Mouse (Mus musculus) lung, postnatal 0 days (tissue): ENCODE results near the gene Cmss1. TPM values are rescaled to one million over a fixed set of nuclear protein-coding genes. Genes with fewer than 3 reads are reported as not detected.

ENCODE experiments used
- ATAC-seq: fragments of 200-750 bp; cut with Nextera tagmentation; 2 replicates; pipeline ENCODE4 v1.8.0; 2017; ENCODE audit warnings: moderate library complexity
- DNase-seq: peaks from one replicate; pipeline ENCODE4 v3.0.0-alpha.2; 2016; ENCODE audit warnings: low spot score
- H3K27ac ChIP-seq: fragments of 300-500 bp; sonication (generic); 2 replicates; pipeline ENCODE4 v1.5.1; 2014; ENCODE audit warnings: antibody characterized with exemption, mild to moderate bottlenecking, low read length, mixed read lengths
- H3K27me3 ChIP-seq: fragments of 300-500 bp; sonication (generic); replicated peaks from 2 replicates; pipeline ENCODE4 v1.6.1; 2014; ENCODE audit warnings: low read length, mixed read lengths; ENCODE audit not compliant: insufficient read depth
- H3K36me3 ChIP-seq: fragments of 300-500 bp; sonication (generic); 2 replicates; pipeline ENCODE4 v1.6.1; 2014; ENCODE audit warnings: low read length, mixed read lengths; ENCODE audit not compliant: insufficient read depth
- H3K4me1 ChIP-seq: fragments of 300-500 bp; sonication (generic); 2 replicates; pipeline ENCODE4 v1.6.1; 2014; ENCODE audit warnings: antibody characterized with exemption, low read depth, low read length, mixed read lengths; ENCODE audit not compliant: insufficient read depth
- H3K4me2 ChIP-seq: fragments of 300-500 bp; sonication (generic); replicated peaks from 2 replicates; pipeline ENCODE4 v1.6.1; 2014; ENCODE audit warnings: low read depth, mild to moderate bottlenecking, low read length, moderate library complexity, mixed read lengths
- H3K4me3 ChIP-seq: fragments of 300-500 bp; sonication (generic); 2 replicates; pipeline ENCODE4 v1.5.1; 2014; ENCODE audit warnings: low read depth, low read length
- H3K9ac ChIP-seq: fragments of 300-500 bp; sonication (generic); replicated peaks from 2 replicates; pipeline ENCODE4 v1.6.1; 2014; ENCODE audit warnings: low read depth, mild to moderate bottlenecking
- H3K9me3 ChIP-seq: fragments of 300-500 bp; sonication (generic); 2 replicates; pipeline ENCODE4 v1.6.1; 2016; ENCODE audit warnings: low read length, mixed read lengths
- CTCF ChIP-seq: IDR thresholded peaks from 2 replicates; pipeline ENCODE4 v1.5.1; 2016; ENCODE audit warnings: antibody characterized with exemption, mild to moderate bottlenecking
- EP300 ChIP-seq: IDR thresholded peaks from 2 replicates; pipeline ENCODE4 v1.6.1; 2016; ENCODE audit warnings: antibody characterized with exemption, mild to moderate bottlenecking, control low read depth
- WGBS: fragments of 180-500 bp; shearing (Covaris S2); extraction: QIAGEN DNeasy Blood & Tissue Kit; methylation state at CpG from one replicate; pipeline ENCODE4 v1.1.7; 2014; 5-methylcytosine and 5-hydroxymethylcytosine counted together
- polyA plus RNA-seq: library from polyadenylated mRNA; unstranded; fragments of >200 nt; fragmentation: Nextera tagmentation; extraction: Ambion mirVana; gene quantifications from 2 replicates; pipeline ENCODE4 v1.2.1, GENCODE M21; 2015

Cmss1 gene
- polyA plus RNA-seq, 1 experiment from 2014 or later, result 23.1 TPM

DNA sequence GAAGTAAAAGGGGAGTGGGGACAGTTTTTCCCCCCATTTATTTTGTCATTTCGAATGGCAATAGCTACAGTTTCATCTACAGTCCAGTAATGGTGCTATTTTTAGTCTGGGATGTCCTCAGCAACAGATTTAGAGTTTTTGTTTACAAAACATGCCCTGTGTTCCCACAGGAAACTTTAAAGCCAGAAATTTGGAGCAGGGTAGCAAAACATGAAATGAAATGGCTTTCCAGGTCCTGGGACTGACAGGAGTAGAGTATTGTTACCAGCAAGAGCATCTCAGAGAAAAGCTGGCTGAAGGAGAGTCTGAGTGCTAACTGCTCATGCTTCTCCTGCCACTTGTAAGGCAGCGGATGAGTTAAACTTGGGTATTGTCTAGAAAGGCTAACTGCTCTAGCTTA, 276.6 kb downstream of the Cmss1 start:
- peak; percentile 49 for DNase-seq
- H3K4me1 ChIP-seq, result no peaks in the 10 kb centered on the region; the same call in 1 of the 2 replicates
- no peak overlapping the region for H3K27ac ChIP-seq
- no peak overlapping the region for H3K4me2 ChIP-seq
- TF ChIP-seq CTCF (no peak), EP300 (no peak)
- no peak overlapping the region for H3K9ac ChIP-seq
- WGBS, result 59% methylated on average over 2 of the region's 2 CpGs
- no peak overlapping the region for H3K4me3 ChIP-seq
- no peaks in the 10 kb centered on the region for H3K9me3 ChIP-seq
- H3K36me3 ChIP-seq, result no peaks in the 10 kb centered on the region
- no peak for ATAC-seq
- no peaks in the 10 kb centered on the region for H3K27me3 ChIP-seq

DNA sequence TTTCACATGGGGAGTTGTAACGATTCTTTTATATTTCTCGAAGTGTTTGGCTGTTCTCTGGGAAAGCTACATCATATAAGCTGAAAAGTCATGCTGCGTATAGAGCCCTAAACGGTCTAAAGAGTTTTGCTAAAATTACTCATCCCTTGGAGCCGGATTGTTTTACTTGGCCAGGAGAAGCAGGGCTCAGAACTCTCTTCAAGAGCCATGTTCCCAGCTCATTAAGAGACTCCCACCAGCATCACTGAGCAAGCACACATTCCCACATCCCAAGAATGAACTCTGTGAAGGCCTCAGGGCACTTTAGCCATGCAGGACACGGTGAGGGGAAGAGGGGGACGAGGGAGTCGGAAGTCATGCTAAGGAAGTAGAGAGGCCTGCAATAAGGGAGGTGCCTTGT, 277.6 kb downstream of the Cmss1 start:
- TF ChIP-seq EP300 (no peak), CTCF (no peak)
- Histone ChIP-seq H3K36me3 (no peaks in the 10 kb centered on the region), H3K4me3 (no peak overlapping the region), H3K4me2 (no peak overlapping the region), H3K4me1 (no peaks in the 10 kb centered on the region; the same call in 1 of the 2 replicates), H3K9me3 (no peaks in the 10 kb centered on the region), H3K9ac (no peak overlapping the region), H3K27ac (no peak overlapping the region), H3K27me3 (no peaks in the 10 kb centered on the region)
- ATAC-seq, result no peak
- DNase-seq, result no peak
- 76% methylated on average over 8 of the region's 8 CpGs for WGBS

DNA sequence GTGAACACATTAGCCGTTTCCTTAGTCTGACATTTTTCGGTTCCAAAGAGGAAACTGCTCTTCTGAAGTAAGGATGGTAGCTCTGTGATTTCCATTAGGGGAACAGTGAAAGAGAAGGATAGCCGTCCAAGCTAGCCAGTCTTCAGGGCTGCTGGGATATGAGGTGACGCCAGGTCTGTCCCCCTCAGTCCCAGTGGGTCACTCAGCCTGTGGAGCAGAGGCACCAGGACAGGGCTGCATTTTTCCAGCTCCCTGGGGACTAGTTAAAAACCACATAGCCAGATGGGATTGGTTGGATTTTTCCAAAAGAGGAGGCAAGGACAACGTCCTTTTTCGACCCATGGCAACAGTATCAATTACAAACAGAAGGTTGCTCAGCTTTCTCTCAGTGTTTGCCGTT, 279.7 kb downstream of the Cmss1 start:
- no peak overlapping the region for H3K4me2 ChIP-seq
- H3K36me3 ChIP-seq, result no peaks in the 10 kb centered on the region
- no peak overlapping the region for H3K4me3 ChIP-seq
- WGBS, result 73% methylated on average over 7 of the region's 7 CpGs
- no peaks in the 10 kb centered on the region; the same call in 1 of the 2 replicates for H3K4me1 ChIP-seq
- DNase-seq (no peak), ATAC-seq (no peak)
- H3K9me3 ChIP-seq, result no peaks in the 10 kb centered on the region
- no peak overlapping the region for H3K27ac ChIP-seq
- TF ChIP-seq CTCF, result no peak
- no peak for TF ChIP-seq EP300
- H3K27me3 ChIP-seq, result no peaks in the 10 kb centered on the region
- H3K9ac ChIP-seq, result no peak overlapping the region

DNA sequence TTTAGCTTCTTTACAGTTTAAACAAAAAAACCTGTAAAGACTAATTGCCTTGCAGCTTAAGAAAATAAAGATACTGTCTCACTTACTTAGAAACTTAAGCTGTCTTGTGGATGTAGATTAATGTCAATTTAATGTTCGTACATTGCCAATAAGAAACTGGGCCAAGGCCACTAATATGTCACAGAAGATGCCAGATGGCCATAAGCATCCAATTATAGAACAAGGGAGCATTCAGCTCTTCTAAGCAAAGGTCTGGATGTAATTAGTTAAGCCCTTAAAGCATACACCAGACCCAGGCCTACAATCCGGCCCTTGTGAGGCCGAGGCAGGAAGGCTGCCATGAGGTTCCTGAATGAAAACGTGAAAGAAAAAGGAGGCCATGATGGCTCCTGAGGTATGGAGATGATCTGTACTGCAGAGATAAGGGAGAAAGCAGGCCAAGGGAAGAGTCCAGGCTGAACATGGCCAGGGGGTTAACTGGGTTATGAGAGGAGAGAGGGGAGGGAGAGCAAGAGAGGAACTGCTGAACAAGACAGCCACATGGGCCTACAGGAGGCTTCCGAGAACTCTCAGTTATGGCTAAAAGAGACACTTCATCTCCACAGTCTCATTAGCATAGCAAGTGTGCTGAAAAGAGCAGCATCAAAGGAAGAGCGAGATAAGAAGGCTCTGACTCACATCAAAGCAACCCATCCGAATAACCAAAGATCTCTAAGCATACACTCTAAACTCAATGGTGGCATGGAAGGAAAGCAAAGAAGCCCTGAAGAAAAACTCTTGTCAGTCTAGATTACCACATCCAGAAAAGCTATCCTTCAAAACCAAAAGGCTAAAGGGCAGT, 287.2 kb downstream of the Cmss1 start:
- H3K4me3 ChIP-seq, result no peak overlapping the region
- no peak overlapping the region for H3K27ac ChIP-seq
- ATAC-seq (no peak), DNase-seq (no peak)
- H3K27me3 ChIP-seq, result no peaks in the 10 kb centered on the region
- no peak overlapping the region for H3K9ac ChIP-seq
- H3K4me2 ChIP-seq, result no peak overlapping the region
- TF ChIP-seq CTCF (no peak), EP300 (no peak)
- H3K4me1 ChIP-seq, result 0 out of 2 replicates have a peak, but pooled peaks cover 6% of the 10 kb centered on the region
- H3K36me3 ChIP-seq, result no peaks in the 10 kb centered on the region
- 70% methylated on average over 7 of the region's 7 CpGs for WGBS
- no peaks in the 10 kb centered on the region for H3K9me3 ChIP-seq

DNA sequence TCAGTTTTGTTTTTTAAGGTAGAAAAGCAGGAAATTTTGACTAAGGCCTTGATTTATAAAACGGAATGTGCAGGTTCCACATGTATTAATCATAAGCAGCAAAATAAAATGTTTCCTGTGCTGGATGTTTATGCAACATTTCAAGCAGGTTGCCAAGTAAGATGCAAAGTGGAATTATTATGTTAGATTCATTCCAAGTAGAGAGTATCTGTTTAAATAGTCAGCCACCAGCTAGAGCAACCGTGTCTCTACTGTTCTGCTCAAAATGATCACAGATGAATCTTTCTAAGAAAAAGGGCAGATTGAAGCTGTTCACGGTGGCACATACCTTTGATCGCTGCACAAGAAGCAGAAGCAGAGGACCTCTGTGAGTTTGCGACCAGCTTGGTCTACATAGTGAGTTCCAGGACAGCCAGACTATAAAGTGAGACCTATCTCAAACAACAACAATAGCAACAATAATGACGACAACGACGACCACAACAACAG, 288.0 kb downstream of the Cmss1 start:
- no peaks in the 10 kb centered on the region for H3K9me3 ChIP-seq
- DNase-seq, result no peak
- no peaks in the 10 kb centered on the region for H3K36me3 ChIP-seq
- ATAC-seq, result no peak
- H3K4me1 ChIP-seq, result 0 out of 2 replicates have a peak, but pooled peaks cover 6% of the 10 kb centered on the region
- no peaks in the 10 kb centered on the region for H3K27me3 ChIP-seq
- peak; percentile 33; the same call in 1 of the 2 replicates for TF ChIP-seq EP300
- TF ChIP-seq CTCF, result no peak
- 62% methylated on average over 8 of the region's 8 CpGs for WGBS
- H3K4me2 ChIP-seq, result no peak overlapping the region
- H3K27ac ChIP-seq, result 0 out of 2 replicates have a peak overlapping the region, but pooled peaks have one; percentile 39
- H3K4me3 ChIP-seq, result no peak overlapping the region
- no peak overlapping the region for H3K9ac ChIP-seq

DNA sequence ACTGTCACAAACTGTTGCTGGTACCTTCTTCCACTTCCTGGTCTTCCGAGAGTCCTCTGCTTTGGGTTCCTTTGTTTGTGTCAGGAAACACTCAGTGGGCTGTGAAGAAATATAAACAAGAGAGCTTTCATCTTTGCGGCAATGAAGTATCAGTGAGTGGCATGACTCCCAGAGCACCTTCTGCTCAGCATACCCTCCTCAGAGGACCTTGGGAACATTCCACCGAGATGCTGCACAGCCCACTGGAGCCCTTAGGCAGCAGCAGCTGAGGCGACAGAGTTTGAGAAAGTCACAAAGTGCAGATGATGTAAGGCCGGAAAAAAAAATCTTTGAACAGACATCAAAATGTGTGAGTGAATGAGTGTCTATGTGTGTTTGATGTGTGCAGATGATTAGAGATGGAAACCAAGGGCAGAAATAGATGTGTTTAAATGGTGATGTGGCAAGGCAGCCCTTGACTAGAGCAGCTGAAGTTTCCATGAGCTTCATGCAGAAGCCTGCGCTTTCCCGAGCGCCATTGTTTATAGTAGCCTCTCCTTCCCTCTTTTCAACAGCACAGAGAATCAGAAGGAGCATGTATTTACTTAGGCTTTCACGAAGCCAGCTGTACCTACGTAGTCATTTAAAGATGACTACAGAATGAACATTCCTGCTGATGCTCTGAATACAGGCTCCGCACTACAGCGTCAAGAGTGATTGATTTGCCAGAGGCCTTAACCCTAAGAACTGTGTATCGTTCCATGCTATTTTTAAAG, 288.6 kb downstream of the Cmss1 start:
- DNase-seq (peak; percentile 44), ATAC-seq (peak; percentile 75)
- H3K4me2 ChIP-seq, result no peak overlapping the region
- H3K27ac ChIP-seq, result peak overlapping the region; percentile 39; the same call in 1 of the 2 replicates
- no peaks in the 10 kb centered on the region for H3K36me3 ChIP-seq
- H3K9ac ChIP-seq, result no peak overlapping the region
- H3K27me3 ChIP-seq, result no peaks in the 10 kb centered on the region
- H3K4me3 ChIP-seq, result no peak overlapping the region
- 0 out of 2 replicates have a peak, but pooled peaks cover 6% of the 10 kb centered on the region for H3K4me1 ChIP-seq
- 17% methylated on average over 13 of the region's 13 CpGs for WGBS
- no peaks in the 10 kb centered on the region for H3K9me3 ChIP-seq
- TF ChIP-seq CTCF (no peak), EP300 (peak; percentile 11; the same call in 1 of the 2 replicates)
